Mouse (Mus musculus): Measurements from ENCODE around the gene Nxpe4. TPM values are rescaled to one million over a fixed set of nuclear protein-coding genes. Genes with fewer than 3 reads are reported as not detected.
A peak's percentile ranks its signal among the peaks of the same experiment; 100 is the strongest.

Gene Nxpe4
- polyA plus RNA-seq, 1 experiment from 2014 or later, result 8.6 TPM

DNA sequence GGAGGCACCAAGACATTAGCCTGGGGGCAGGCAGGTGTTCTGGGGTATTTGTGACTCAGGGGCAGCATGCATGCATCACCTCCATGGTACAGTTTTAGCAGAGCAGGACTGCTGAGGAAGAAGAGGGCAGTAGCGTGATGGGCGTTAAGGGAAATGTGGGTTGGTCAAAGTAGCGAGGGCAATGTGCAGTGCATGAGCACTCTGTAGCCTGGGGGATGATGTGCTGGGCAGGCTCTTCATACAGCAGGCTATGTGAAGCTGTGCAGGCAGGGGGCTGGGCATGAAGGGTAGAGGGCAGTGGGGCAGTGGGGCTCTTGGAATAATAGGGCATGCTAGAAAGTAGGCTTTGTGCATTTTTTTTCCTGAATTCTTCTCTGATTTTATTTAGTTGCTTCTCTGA, 82.4 kb downstream of the Nxpe4 start:
- ATAC-seq (replicated peaks; ENCODE audit: insufficient number of reproducible peaks, low FRiP score, low TSS enrichment, low read depth) (no peak), DNase-seq (ENCODE audit: low spot score) (no peak)
- Histone ChIP-seq H3K9me3 (replicated peaks; ENCODE audit: control insufficient read depth, low read length) (no peaks in the 10 kb centered on the region), H3K27ac (replicated peaks; ENCODE audit: low read depth, low read length) (no peak overlapping the region), H3K4me1 (ENCODE audit: control insufficient read depth, insufficient read depth, low read length) (no peaks in the 10 kb centered on the region), H3K4me2 (ENCODE audit: low read depth, low read length) (no peak overlapping the region), H3K4me3 (ENCODE audit: low read depth, low read length) (no peak overlapping the region), H3K9ac (replicated peaks; ENCODE audit: low read length) (no peak overlapping the region), H3K36me3 (replicated peaks; ENCODE audit: control insufficient read depth, insufficient read depth, low read depth, low read length) (no peaks in the 10 kb centered on the region), H3K27me3 (ENCODE audit: control insufficient read depth, insufficient read depth, low read length) (no peaks in the 10 kb centered on the region)
- 69% methylated on average over 3 of the region's 3 CpGs for WGBS

DNA sequence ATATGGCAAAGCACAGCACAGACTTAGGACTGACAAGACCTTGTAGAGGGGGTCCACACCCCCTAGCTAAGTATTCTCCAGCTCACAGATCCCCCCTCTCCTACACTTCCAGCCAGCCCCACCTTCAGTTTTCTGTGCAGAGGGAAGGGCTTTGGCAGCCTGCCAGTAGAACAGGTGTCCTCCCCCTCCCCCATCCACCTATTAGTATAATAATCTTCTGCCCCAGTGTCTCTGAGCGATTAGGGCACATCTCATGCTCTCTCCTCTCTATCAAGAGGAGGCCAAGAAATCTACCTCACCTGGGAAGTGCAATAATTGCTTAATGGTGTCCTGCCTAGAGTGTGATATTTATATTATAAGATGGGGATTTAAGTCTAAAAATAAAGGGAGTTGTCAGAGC, 83.7 kb downstream of the Nxpe4 start:
- Histone ChIP-seq H3K9me3 (replicated peaks; ENCODE audit: control insufficient read depth, low read length) (no peaks in the 10 kb centered on the region), H3K27ac (replicated peaks; ENCODE audit: low read depth, low read length) (no peak overlapping the region), H3K9ac (replicated peaks; ENCODE audit: low read length) (no peak overlapping the region), H3K36me3 (replicated peaks; ENCODE audit: control insufficient read depth, insufficient read depth, low read depth, low read length) (no peaks in the 10 kb centered on the region), H3K4me1 (ENCODE audit: control insufficient read depth, insufficient read depth, low read length) (no peaks in the 10 kb centered on the region), H3K4me2 (ENCODE audit: low read depth, low read length) (no peak overlapping the region), H3K27me3 (ENCODE audit: control insufficient read depth, insufficient read depth, low read length) (no peaks in the 10 kb centered on the region), H3K4me3 (ENCODE audit: low read depth, low read length) (no peak overlapping the region)
- 58% methylated on average over 1 of the region's 1 CpGs for WGBS
- DNase-seq (ENCODE audit: low spot score) (no peak), ATAC-seq (replicated peaks; ENCODE audit: insufficient number of reproducible peaks, low FRiP score, low TSS enrichment, low read depth) (no peak)

DNA sequence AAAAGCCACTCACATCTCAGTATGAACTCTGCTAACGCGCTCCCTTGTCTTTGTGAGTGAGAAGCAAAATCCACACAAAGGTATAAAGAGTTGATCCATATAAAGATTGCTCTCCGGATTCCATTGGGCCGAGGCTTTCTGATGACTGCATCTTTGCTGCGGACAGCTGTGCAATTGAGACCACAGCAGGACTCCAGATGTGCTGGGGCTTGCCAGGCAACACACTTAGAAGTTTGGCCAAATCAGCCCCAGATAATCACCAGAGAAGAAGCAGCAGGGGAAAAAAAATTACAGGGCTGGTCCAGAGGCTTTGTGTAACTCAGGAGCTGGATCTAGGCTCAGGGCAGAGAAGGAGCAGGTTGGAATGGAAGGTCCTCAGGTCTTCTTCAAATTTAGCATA, 85.5 kb downstream of the Nxpe4 start:
- H3K4me1 ChIP-seq (ENCODE audit: control insufficient read depth, insufficient read depth, low read length), result no peaks in the 10 kb centered on the region
- ATAC-seq (replicated peaks; ENCODE audit: insufficient number of reproducible peaks, low FRiP score, low TSS enrichment, low read depth) (no peak), DNase-seq (ENCODE audit: low spot score) (peak; percentile 45)
- H3K9me3 ChIP-seq (replicated peaks; ENCODE audit: control insufficient read depth, low read length), result no peaks in the 10 kb centered on the region
- H3K9ac ChIP-seq (replicated peaks; ENCODE audit: low read length), result no peak overlapping the region
- no peaks in the 10 kb centered on the region for H3K36me3 ChIP-seq (replicated peaks; ENCODE audit: control insufficient read depth, insufficient read depth, low read depth, low read length)
- no peak overlapping the region for H3K4me3 ChIP-seq (ENCODE audit: low read depth, low read length)
- H3K27ac ChIP-seq (replicated peaks; ENCODE audit: low read depth, low read length), result no peak overlapping the region
- no peak overlapping the region for H3K4me2 ChIP-seq (ENCODE audit: low read depth, low read length)
- WGBS, result 50% methylated on average over 5 of the region's 5 CpGs
- H3K27me3 ChIP-seq (ENCODE audit: control insufficient read depth, insufficient read depth, low read length), result no peaks in the 10 kb centered on the region

- Histone ChIP-seq H3K4me2 (ENCODE audit: low read depth, low read length) (no peak overlapping the region), H3K9me3 (replicated peaks; ENCODE audit: control insufficient read depth, low read length) (no peaks in the 10 kb centered on the region), H3K9ac (replicated peaks; ENCODE audit: low read length) (no peak overlapping the region), H3K36me3 (replicated peaks; ENCODE audit: control insufficient read depth, insufficient read depth, low read depth, low read length) (no peaks in the 10 kb centered on the region), H3K4me3 (ENCODE audit: low read depth, low read length) (no peak overlapping the region), H3K27ac (replicated peaks; ENCODE audit: low read depth, low read length) (no peak overlapping the region), H3K4me1 (ENCODE audit: control insufficient read depth, insufficient read depth, low read length) (no peaks in the 10 kb centered on the region), H3K27me3 (ENCODE audit: control insufficient read depth, insufficient read depth, low read length) (no peaks in the 10 kb centered on the region)
- no peak for ATAC-seq (replicated peaks; ENCODE audit: insufficient number of reproducible peaks, low FRiP score, low TSS enrichment, low read depth)
- no peak for DNase-seq (ENCODE audit: low spot score)
- WGBS, result 5% methylated on average over 8 of the region's 8 CpGs
These were observed 90.4 kb downstream of the Nxpe4 start for GRCm38 (mm10) chr9:48252236-48252635.

DNA sequence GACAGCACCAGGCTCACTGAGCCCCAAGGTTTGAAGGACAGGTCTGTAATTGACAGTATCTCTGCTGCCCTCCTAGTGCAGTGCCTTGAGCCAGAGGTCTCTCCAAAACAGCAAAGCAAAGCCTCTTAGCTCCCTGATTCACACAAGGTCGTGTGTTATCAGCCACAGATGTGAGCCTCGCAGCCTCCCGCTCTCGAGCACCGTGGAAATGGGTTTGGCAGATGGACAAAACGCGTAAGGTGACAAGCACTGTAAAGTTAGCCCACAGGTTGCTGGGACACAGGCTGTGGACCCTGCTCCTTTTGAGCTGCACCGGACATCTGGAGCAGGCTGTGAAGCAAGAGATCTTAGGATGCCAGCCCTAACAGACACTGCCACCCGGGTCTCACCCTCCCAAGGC, 95.2 kb downstream of the Nxpe4 start:
- Histone ChIP-seq H3K27me3 (ENCODE audit: control insufficient read depth, insufficient read depth, low read length) (no peaks in the 10 kb centered on the region), H3K36me3 (replicated peaks; ENCODE audit: control insufficient read depth, insufficient read depth, low read depth, low read length) (no peaks in the 10 kb centered on the region), H3K4me2 (ENCODE audit: low read depth, low read length) (no peak overlapping the region), H3K4me3 (ENCODE audit: low read depth, low read length) (no peak overlapping the region), H3K9me3 (replicated peaks; ENCODE audit: control insufficient read depth, low read length) (no peaks in the 10 kb centered on the region), H3K27ac (replicated peaks; ENCODE audit: low read depth, low read length) (no peak overlapping the region), H3K4me1 (ENCODE audit: control insufficient read depth, insufficient read depth, low read length) (no peaks in the 10 kb centered on the region), H3K9ac (replicated peaks; ENCODE audit: low read length) (no peak overlapping the region)
- DNase-seq (ENCODE audit: low spot score) (no peak), ATAC-seq (replicated peaks; ENCODE audit: insufficient number of reproducible peaks, low FRiP score, low TSS enrichment, low read depth) (no peak)
- 69% methylated on average over 9 of the region's 9 CpGs for WGBS

- 38% methylated on average over 12 of the region's 12 CpGs for WGBS
- no peak overlapping the region for H3K27ac ChIP-seq (replicated peaks; ENCODE audit: low read depth, low read length)
- no peak overlapping the region for H3K4me2 ChIP-seq (ENCODE audit: low read depth, low read length)
- H3K9ac ChIP-seq (replicated peaks; ENCODE audit: low read length), result no peak overlapping the region
- no peak overlapping the region for H3K4me3 ChIP-seq (ENCODE audit: low read depth, low read length)
- H3K4me1 ChIP-seq (ENCODE audit: control insufficient read depth, insufficient read depth, low read length), result no peaks in the 10 kb centered on the region
- no peaks in the 10 kb centered on the region for H3K27me3 ChIP-seq (ENCODE audit: control insufficient read depth, insufficient read depth, low read length)
- peak; percentile 88 for DNase-seq (ENCODE audit: low spot score)
- H3K36me3 ChIP-seq (replicated peaks; ENCODE audit: control insufficient read depth, insufficient read depth, low read depth, low read length), result no peaks in the 10 kb centered on the region
- ATAC-seq (replicated peaks; ENCODE audit: insufficient number of reproducible peaks, low FRiP score, low TSS enrichment, low read depth), result no peak
- no peaks in the 10 kb centered on the region for H3K9me3 ChIP-seq (replicated peaks; ENCODE audit: control insufficient read depth, low read length)
These were observed 96.1 kb downstream of the Nxpe4 start for GRCm38 (mm10) chr9:48257741-48258423.

DNA sequence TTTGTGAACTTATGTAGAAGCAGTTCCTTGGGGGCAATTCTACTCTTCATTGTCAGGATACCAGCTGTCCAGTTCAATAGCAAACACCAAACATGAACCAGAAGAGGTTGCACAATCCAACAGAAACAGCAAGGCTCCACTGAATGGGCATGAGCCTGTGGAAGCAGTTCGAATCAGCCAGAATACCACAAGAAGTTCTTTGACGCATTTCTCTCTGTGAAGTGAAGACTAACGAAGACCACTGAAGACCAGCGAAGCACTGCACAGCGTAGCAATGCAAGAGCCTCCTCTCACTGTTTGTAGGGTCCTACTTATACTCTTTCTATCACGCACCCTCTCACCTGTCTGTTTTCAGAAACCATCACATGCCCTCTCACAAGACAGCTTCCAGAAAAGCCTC, 102.8 kb downstream of the Nxpe4 start:
- H3K4me2 ChIP-seq (ENCODE audit: low read depth, low read length), result no peak overlapping the region
- ATAC-seq (replicated peaks; ENCODE audit: insufficient number of reproducible peaks, low FRiP score, low TSS enrichment, low read depth) (no peak), DNase-seq (ENCODE audit: low spot score) (no peak)
- H3K36me3 ChIP-seq (replicated peaks; ENCODE audit: control insufficient read depth, insufficient read depth, low read depth, low read length), result no peaks in the 10 kb centered on the region
- H3K27me3 ChIP-seq (ENCODE audit: control insufficient read depth, insufficient read depth, low read length), result no peaks in the 10 kb centered on the region
- H3K27ac ChIP-seq (replicated peaks; ENCODE audit: low read depth, low read length), result no peak overlapping the region
- H3K9me3 ChIP-seq (replicated peaks; ENCODE audit: control insufficient read depth, low read length), result no peaks in the 10 kb centered on the region
- H3K4me1 ChIP-seq (ENCODE audit: control insufficient read depth, insufficient read depth, low read length), result no peaks in the 10 kb centered on the region
- H3K9ac ChIP-seq (replicated peaks; ENCODE audit: low read length), result no peak overlapping the region
- 86% methylated on average over 6 of the region's 6 CpGs for WGBS
- no peak overlapping the region for H3K4me3 ChIP-seq (ENCODE audit: low read depth, low read length)

- WGBS, result 86% methylated on average over 4 of the region's 4 CpGs
- no peak overlapping the region for H3K4me3 ChIP-seq (ENCODE audit: low read depth, low read length)
These were observed 103.7 kb downstream of the Nxpe4 start for GRCm38 (mm10) chr9:48265491-48265890.

More at GRCm38 (mm10) chr9:48265491-48265890, 103.7 kb downstream of the Nxpe4 start:
- Histone ChIP-seq H3K9me3 (replicated peaks; ENCODE audit: control insufficient read depth, low read length) (no peaks in the 10 kb centered on the region), H3K36me3 (replicated peaks; ENCODE audit: control insufficient read depth, insufficient read depth, low read depth, low read length) (no peaks in the 10 kb centered on the region), H3K4me1 (ENCODE audit: control insufficient read depth, insufficient read depth, low read length) (no peaks in the 10 kb centered on the region), H3K4me2 (ENCODE audit: low read depth, low read length) (no peak overlapping the region), H3K27me3 (ENCODE audit: control insufficient read depth, insufficient read depth, low read length) (no peaks in the 10 kb centered on the region), H3K27ac (replicated peaks; ENCODE audit: low read depth, low read length) (no peak overlapping the region), H3K9ac (replicated peaks; ENCODE audit: low read length) (no peak overlapping the region)
- no peak for ATAC-seq (replicated peaks; ENCODE audit: insufficient number of reproducible peaks, low FRiP score, low TSS enrichment, low read depth)
- no peak for DNase-seq (ENCODE audit: low spot score)

Data from embryonic facial prominence, embryonic 11.5 days (tissue).